Mouse (Mus musculus) heart, postnatal 36 days (tissue): ENCODE results near the gene AC124108.1. TPM values are rescaled to one million over a fixed set of nuclear protein-coding genes. Genes with fewer than 3 reads are reported as not detected.

Experiments
- DNase-seq, 2 experiments: peaks; one replicate each; pipeline ENCODE4 v3.0.0; 2021 to 2022
- intact Hi-C: fragments of 180-260 bp; cut with DNase I; formaldehyde crosslinking; loops from one replicate; pipeline ENCODE4 v1.15.1; 2025
- total RNA-seq, 2 experiments: library from RNA; stranded (reverse); gene quantifications; 2 replicates each; pipeline ENCODE4 v1.2.3; 2021

AC124108.1 gene
- total RNA-seq, 2 experiments from 2014 or later: not detected

GRCm38 (mm10) chr1:132199934-132200333 is 8.7 kb downstream of the AC124108.1 start:
- no peak for DNase-seq
- intact Hi-C loops: no loop called here

- no peak for DNase-seq
- intact Hi-C loops: no loop called here
Observed at GRCm38 (mm10) chr1:132200562-132201510, 9.6 kb downstream of the AC124108.1 start.

- intact Hi-C loops: no loop called here
- DNase-seq: no peak
Observed at GRCm38 (mm10) chr1:132201511-132201860, 10.2 kb downstream of the AC124108.1 start.

GRCm38 (mm10) chr1:132201936-132202335 is 10.7 kb downstream of the AC124108.1 start:
- no peak for DNase-seq
- intact Hi-C loops: no loop called here

GRCm38 (mm10) chr1:132202771-132203170 is 11.5 kb downstream of the AC124108.1 start:
- no peak for DNase-seq
- intact Hi-C loops: no loop called here

GRCm38 (mm10) chr1:132205958-132206357 is 14.7 kb downstream of the AC124108.1 start:
- no peak for DNase-seq
- intact Hi-C loops: no loop called here

GRCm38 (mm10) chr1:132206828-132207227 is 15.6 kb downstream of the AC124108.1 start:
- intact Hi-C loops: no loop called here
- DNase-seq: no peak

GRCm38 (mm10) chr1:132208154-132208553 is 16.9 kb downstream of the AC124108.1 start:
- intact Hi-C loops: no loop called here
- no peak for DNase-seq

GRCm38 (mm10) chr1:132209400-132209799 is 18.1 kb downstream of the AC124108.1 start:
- intact Hi-C loops: no loop called here
- DNase-seq: no peak

- DNase-seq: no peak
- intact Hi-C loops: no loop called here
Observed at GRCm38 (mm10) chr1:132210922-132211321, 19.7 kb downstream of the AC124108.1 start.

- DNase-seq: no peak
- intact Hi-C loops: no loop called here
Observed at GRCm38 (mm10) chr1:132211672-132212071, 20.4 kb downstream of the AC124108.1 start.

- peak; percentile 60 to 61 for DNase-seq
- intact Hi-C loops: no loop called here
Observed at GRCm38 (mm10) chr1:132212218-132212617, 21.0 kb downstream of the AC124108.1 start.

GRCm38 (mm10) chr1:132213076-132213475 is 21.8 kb downstream of the AC124108.1 start:
- intact Hi-C loops: no loop called here
- no peak for DNase-seq

- intact Hi-C loops: no loop called here
Observed at GRCm38 (mm10) chr1:132216276-132216675, 25.0 kb downstream of the AC124108.1 start.

GRCm38 (mm10) chr1:132221627-132222026 is 30.4 kb downstream of the AC124108.1 start:
- intact Hi-C loops: no loop called here
- no peak for DNase-seq

More at GRCm38 (mm10) chr1:132216276-132216675, 25.0 kb downstream of the AC124108.1 start:
- DNase-seq: no peak

- intact Hi-C loops: no loop called here
- no peak for DNase-seq
Observed at GRCm38 (mm10) chr1:132222166-132222565, 30.9 kb downstream of the AC124108.1 start.

GRCm38 (mm10) chr1:132226297-132227080 is 35.2 kb downstream of the AC124108.1 start:
- intact Hi-C loops: no loop called here
- DNase-seq: no peak

- intact Hi-C loops: no loop called here
- no peak for DNase-seq
Observed at GRCm38 (mm10) chr1:132229667-132230066, 38.4 kb downstream of the AC124108.1 start, which contains the start of gene Gm10188. TSS of gene Gm10188 (minus strand) at chr1:132229767.

GRCm38 (mm10) chr1:132231470-132232274 is 40.4 kb downstream of the AC124108.1 start:
- intact Hi-C loops: no loop called here
- DNase-seq: no peak

GRCm38 (mm10) chr1:132233566-132233965 is 42.3 kb downstream of the AC124108.1 start:
- intact Hi-C loops: no loop called here
- no peak for DNase-seq
